10 mouse cellular contexts compared by ENCODE assay signal in genomic region chr4:94745749-94746148, GRCm38 (mm10). TPM values are rescaled to one million over a fixed set of nuclear protein-coding genes. Genes with fewer than 3 reads are reported as not detected.
A peak's percentile ranks its signal among the peaks of the same experiment; 100 is the strongest.
DNase-seq lines count a peak whose midpoint lies in the region; ATAC-seq and TF ChIP-seq lines count a peak whose summit lies in the region.
"Had no signal": no experiment of that assay in that cellular context is flagged by ENCODE, and none has a peak within 500 bp of the region (broad histone marks: within the 10 kb centered on the region; RNA-seq: fewer than 3 reads in every experiment).

No protein-coding gene starts in this region.

- H3K4me1 ChIP-seq in liver, adult 2 months (ENCODE audit: control insufficient read depth, insufficient read depth, low read length) = no peaks in the 10 kb centered on the region; the same call in 1 of the 2 replicates
- peaks cover 5% of the 10 kb centered on the region for H3K4me1 ChIP-seq in liver, embryonic 11.5 days (replicated peaks; ENCODE audit: control insufficient read depth, insufficient read depth, low read length)

- no peaks in the 10 kb centered on the region for H3K9me3 ChIP-seq in liver, embryonic 11.5 days (ENCODE audit: control insufficient read depth, low read length)
- H3K9me3 ChIP-seq: G1E had no signal

- TF ChIP-seq CTCF in liver, adult 2 months (IDR thresholded peaks at IDR 0.05; ENCODE audit: low read depth, low read length) = no peak

- DNase-seq in liver, adult 2 months (ENCODE audit: extremely low read depth, low read depth, low spot score) = no peak
- DNase-seq in liver, embryonic 11.5 days (ENCODE audit: low spot score) = no peak
- DNase-seq in gastrocnemius, postnatal 36 days = peak; percentile 38 to 45
- peak; percentile 21 for DNase-seq in heart, postnatal 25 days (ENCODE audit: low spot score)
- DNase-seq in lung, postnatal 25 days (ENCODE audit: low spot score) = peak; percentile 33
- no peak for DNase-seq in Muller cell, postnatal 12 days (ENCODE audit: inconsistent ontology term)
- DNase-seq in layer of hippocampus, postnatal 14 days (ENCODE audit: low spot score in 2 of 2) = no peak

- H3K79me2 ChIP-seq in liver, adult 2 months (ENCODE audit: control insufficient read depth, insufficient read depth, low read length) = no peaks in the 10 kb centered on the region

- no peaks in the 10 kb centered on the region for H3K36me3 ChIP-seq in liver, adult 2 months (ENCODE audit: control insufficient read depth, insufficient read depth, low read length)
- no peaks in the 10 kb centered on the region for H3K36me3 ChIP-seq in liver, embryonic 11.5 days (ENCODE audit: control insufficient read depth, insufficient read depth, low read length)
- H3K36me3 ChIP-seq: G1E had no signal

- no peaks in the 10 kb centered on the region for H3K27me3 ChIP-seq in liver, adult 2 months (ENCODE audit: control insufficient read depth, insufficient read depth, low read length)
- no peaks in the 10 kb centered on the region for H3K27me3 ChIP-seq in liver, embryonic 11.5 days (replicated peaks; ENCODE audit: control insufficient read depth, insufficient read depth, low read length)

- H3K4me3 ChIP-seq in liver, adult 2 months (ENCODE audit: insufficient read depth, low read depth, low read length) = no peak overlapping the region
- H3K4me3 ChIP-seq in liver, embryonic 11.5 days (ENCODE audit: low read depth, low read length) = no peak overlapping the region
- H3K4me3 ChIP-seq: myocyte had no signal

- TF ChIP-seq POLR2A in liver, adult 2 months (IDR thresholded peaks at IDR 0.05; ENCODE audit: extremely low read depth, insufficient read depth, low read length) = no peak

- intact Hi-C loops in gastrocnemius, postnatal 36 days (cut with DNase I) = no loop called here
- intact Hi-C loops in heart, postnatal 25 days (cut with DNase I) = loop anchor here (2.0 kb wide), 1 partner anchor 85 kb away; no protein-coding TSS in a partner anchor

- H3K27ac ChIP-seq in liver, adult 2 months (replicated peaks; ENCODE audit: insufficient read depth, low read depth, low read length) = peak overlapping the region; percentile 47
- H3K27ac ChIP-seq in liver, embryonic 11.5 days (ENCODE audit: low read depth, low read length) = no peak overlapping the region
- H3K27ac ChIP-seq: liver, embryonic 14.5 days had no signal

- WGBS in liver, adult 2 months = 71% methylated on average over 3 of the region's 3 CpGs
- WGBS in liver, embryonic 11.5 days = 66% methylated on average over 3 of the region's 3 CpGs

- no peak overlapping the region for H3K9ac ChIP-seq in liver, adult 2 months (ENCODE audit: low read depth, low read length)
- H3K9ac ChIP-seq in liver, embryonic 11.5 days (ENCODE audit: low read depth, low read length) = no peak overlapping the region
- H3K9ac ChIP-seq: liver, embryonic 14.5 days had no signal

- no peak for ATAC-seq in liver, embryonic 11.5 days (replicated peaks; ENCODE audit: low FRiP score)

- H3K4me2 ChIP-seq in liver, embryonic 11.5 days = no peak overlapping the region

RNA-seq across cellular contexts. Expression of gene Tek, which starts 6.7 kb away (rescaled TPM):
- total RNA-seq in liver, adult 2 months (2014; rRNA removed) = 12.7 and 15.0 TPM in 2 replicates
- polyA plus RNA-seq in liver, adult 2 months (2012; rRNA removed) = 1.9 and 2.3 TPM in 2 replicates
- polyA plus RNA-seq in liver, embryonic 11.5 days (2014; fragmentation: Nextera tagmentation; extraction: Ambion mirVana) = 12.2 and 14.6 TPM in 2 replicates
- total RNA-seq in gastrocnemius, postnatal 36 days (2021) = 10 to 100 TPM; 11.7 to 13.7 TPM
- total RNA-seq in heart, postnatal 25 days (2021) = 10 to 100 TPM; 41.6 to 47.3 TPM
- total RNA-seq in layer of hippocampus, postnatal 14 days (2021) = 10 to 100 TPM in 1 of 2 experiments, 1 to 10 TPM in 1; 8.8 to 10.7 TPM
- polyA plus RNA-seq: G1E had no signal

Comparison
In these comparisons a context has a peak if more than half of its experiments do, and no peak if none do; other contexts are left out.
1. DNase-seq: peak in gastrocnemius, postnatal 36 days (2 of 2), heart, postnatal 25 days (single experiment) and lung, postnatal 25 days (single experiment); none in liver, adult 2 months (single experiment), liver, embryonic 11.5 days (single experiment), Muller cell, postnatal 12 days (single experiment) and layer of hippocampus, postnatal 14 days (0 of 2).